Mouse (Mus musculus): ENCODE data around the gene Lrmp.
A peak's percentile ranks its signal among the peaks of the same experiment; 100 is the strongest.

Lrmp gene

GRCm38 (mm10) chr6:145135804-145136203 lies 20.4 kb downstream of the Lrmp start:
- no peak for DNase-seq (ENCODE audit: inconsistent age in 2 of 2, low spot score in 1 of 2)

DNA sequence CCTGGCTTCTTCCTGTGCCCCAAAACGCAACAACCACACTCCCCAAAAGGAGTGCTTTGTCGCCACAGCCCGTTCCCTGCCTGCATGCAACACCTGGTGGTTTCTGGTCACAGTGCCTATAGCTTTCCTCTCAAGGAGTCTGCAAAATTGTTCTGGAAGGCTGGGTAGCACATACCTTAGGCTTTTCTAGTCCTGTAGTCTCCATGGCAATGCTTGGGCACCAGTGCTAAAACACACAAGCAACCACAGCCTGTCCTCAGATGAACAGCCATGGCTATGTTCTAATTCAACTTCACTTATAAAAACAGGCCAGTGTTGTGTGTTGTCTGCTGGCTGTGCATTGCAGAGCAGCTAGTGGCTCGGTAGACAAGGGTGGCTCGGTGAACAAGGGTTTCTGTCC lies 21.4 kb downstream of the Lrmp start:
- no peak for DNase-seq (ENCODE audit: inconsistent age in 2 of 2, low spot score in 1 of 2)

GRCm38 (mm10) chr6:145139236-145139635 lies 23.8 kb downstream of the Lrmp start:
- DNase-seq (ENCODE audit: inconsistent age in 2 of 2, low spot score in 1 of 2), result no peak

DNA sequence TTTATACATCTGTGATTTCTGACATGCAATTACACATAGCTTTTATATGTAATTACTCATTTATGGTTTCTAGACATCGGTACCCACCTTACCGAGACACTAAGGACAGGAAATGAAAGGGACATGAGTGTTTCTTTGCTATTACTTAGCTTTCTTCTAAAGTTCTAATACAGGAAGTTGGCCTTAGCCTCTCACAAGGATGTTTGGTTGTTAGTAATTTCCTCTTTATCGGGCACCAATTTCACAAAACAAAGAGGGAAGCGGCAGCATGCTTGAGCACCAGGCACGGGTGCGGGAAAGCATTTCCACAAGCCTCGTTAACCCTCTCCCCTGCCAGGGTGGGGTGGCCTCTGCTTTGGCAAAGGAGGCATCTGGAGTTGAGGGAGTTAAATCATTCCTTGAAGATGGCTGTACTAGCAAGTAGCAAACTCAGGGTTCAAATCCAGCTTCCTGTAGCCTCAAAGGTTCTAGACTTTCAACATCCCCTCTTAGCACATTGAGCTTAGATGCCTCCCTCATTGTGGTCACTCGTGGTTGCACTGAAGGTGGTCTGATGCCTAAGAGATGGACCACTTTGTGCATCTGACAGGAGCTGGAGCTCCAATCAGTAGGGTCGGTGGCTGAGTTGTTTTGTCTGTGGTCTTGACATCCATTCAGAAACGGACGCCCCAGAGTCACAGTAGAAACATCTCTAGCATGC lies 24.5 kb downstream of the Lrmp start:
- DNase-seq (ENCODE audit: inconsistent age in 2 of 2, low spot score in 1 of 2), result peak in 1 of 2 experiments; percentile 31

DNA sequence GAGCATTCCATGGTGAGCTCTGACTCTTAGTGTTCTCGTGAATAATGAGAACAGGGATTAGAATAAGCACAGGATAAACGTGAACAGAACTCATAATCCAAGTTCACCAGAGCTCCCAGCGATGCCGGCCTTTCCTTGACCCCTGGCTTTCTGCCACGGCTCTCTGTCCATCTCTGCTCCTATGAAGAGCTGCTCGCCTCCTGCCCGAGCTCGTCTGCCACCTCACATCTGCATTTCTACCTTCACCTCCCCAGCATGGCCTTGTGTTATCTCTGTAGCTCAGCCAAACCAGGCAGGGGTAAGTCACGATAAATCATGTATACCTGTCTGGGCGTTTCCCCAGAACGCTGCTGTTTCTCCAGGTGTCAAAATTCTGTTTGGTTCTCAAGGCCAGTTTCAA lies 25.3 kb downstream of the Lrmp start:
- peak; percentile 44 to 68 for DNase-seq (ENCODE audit: inconsistent age in 2 of 2, low spot score in 1 of 2)

- DNase-seq (ENCODE audit: inconsistent age in 2 of 2, low spot score in 1 of 2), result no peak
These were observed 26.4 kb downstream of the Lrmp start for GRCm38 (mm10) chr6:145141827-145142226.

GRCm38 (mm10) chr6:145145173-145145572 lies 29.7 kb downstream of the Lrmp start:
- DNase-seq (ENCODE audit: inconsistent age in 2 of 2, low spot score in 1 of 2), result no peak

GRCm38 (mm10) chr6:145147716-145148115 lies 32.3 kb downstream of the Lrmp start:
- DNase-seq (ENCODE audit: inconsistent age in 2 of 2, low spot score in 1 of 2), result no peak

GRCm38 (mm10) chr6:145149054-145149453 lies 33.6 kb downstream of the Lrmp start:
- DNase-seq (ENCODE audit: inconsistent age in 2 of 2, low spot score in 1 of 2), result no peak

- no peak for DNase-seq (ENCODE audit: inconsistent age in 2 of 2, low spot score in 1 of 2)
These were observed 43.2 kb downstream of the Lrmp start for GRCm38 (mm10) chr6:145158619-145159018.

GRCm38 (mm10) chr6:145160581-145160980 lies 45.1 kb downstream of the Lrmp start:
- no peak for DNase-seq (ENCODE audit: inconsistent age in 2 of 2, low spot score in 1 of 2)

- DNase-seq (ENCODE audit: inconsistent age in 2 of 2, low spot score in 1 of 2), result no peak
These were observed 56.6 kb downstream of the Lrmp start for GRCm38 (mm10) chr6:145171892-145172606.

DNA sequence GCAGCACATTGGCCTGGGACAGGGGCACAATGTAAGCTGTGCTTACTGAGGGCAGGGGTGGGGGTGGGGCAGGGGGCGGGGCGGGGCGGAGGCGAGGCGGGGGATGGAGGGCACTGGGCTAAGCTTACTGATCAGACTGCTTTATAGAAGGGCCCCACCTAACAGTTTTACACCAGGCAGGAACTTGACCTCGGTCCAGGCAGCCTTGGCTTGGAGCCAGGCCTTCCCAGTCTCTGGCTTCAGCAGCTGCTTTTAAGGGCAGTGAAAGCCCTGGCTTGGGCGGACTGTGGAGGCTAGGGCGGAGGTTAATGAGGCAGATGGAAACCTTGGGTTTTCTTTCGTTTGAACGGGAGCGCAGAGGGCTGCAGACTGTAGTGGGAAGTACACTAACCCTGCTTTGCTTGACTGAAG lies 58.3 kb downstream of the Lrmp start:
- DNase-seq (ENCODE audit: inconsistent age in 2 of 2, low spot score in 1 of 2), result peak; percentile 89 to 95

DNA sequence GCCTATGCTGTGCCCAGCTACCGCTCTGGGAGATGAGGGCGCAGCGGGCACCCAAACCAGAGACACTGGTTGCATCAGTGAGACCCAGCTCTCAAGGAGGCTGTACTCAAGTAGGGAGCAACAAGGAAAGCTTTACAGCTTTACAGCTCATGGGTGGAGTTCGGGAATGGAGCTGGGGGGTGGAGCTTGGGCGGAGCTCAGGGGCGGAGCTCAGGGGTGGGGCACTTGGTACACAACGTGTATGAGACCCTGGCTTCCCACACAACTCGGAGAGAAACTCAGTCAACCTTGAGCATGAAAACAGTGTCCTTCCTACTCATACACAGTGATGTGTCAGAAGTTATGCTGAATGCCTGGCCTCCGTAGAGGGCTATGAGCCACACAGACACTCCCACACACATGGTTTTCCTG lies 60.1 kb downstream of the Lrmp start:
- DNase-seq (ENCODE audit: inconsistent age in 2 of 2, low spot score in 1 of 2), result peak; percentile 71 to 84

DNA sequence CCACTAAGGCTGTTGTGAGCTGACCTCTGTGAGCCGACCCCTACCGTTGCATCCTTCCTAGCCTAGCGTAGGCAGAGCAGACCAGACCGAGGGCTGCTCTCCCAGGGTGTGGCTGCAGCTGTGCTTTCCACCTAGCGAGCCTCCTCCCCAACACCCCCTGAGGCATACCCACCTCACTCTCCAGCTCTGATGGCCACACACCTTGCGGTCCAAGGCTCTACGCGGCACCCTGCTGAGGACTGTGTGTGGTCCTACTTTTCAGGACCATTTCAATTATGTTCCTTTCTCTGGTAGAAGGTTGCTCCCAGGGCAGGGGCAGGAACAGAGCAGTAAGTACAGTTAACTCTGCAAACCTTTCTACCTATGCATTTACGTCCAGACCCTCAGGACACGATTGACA lies 61.0 kb downstream of the Lrmp start:
- DNase-seq (ENCODE audit: inconsistent age in 2 of 2, low spot score in 1 of 2), result no peak

- DNase-seq (ENCODE audit: inconsistent age in 2 of 2, low spot score in 1 of 2), result peak; percentile 42 to 79
These were observed 64.2 kb downstream of the Lrmp start for GRCm38 (mm10) chr6:145179665-145180064.

DNA sequence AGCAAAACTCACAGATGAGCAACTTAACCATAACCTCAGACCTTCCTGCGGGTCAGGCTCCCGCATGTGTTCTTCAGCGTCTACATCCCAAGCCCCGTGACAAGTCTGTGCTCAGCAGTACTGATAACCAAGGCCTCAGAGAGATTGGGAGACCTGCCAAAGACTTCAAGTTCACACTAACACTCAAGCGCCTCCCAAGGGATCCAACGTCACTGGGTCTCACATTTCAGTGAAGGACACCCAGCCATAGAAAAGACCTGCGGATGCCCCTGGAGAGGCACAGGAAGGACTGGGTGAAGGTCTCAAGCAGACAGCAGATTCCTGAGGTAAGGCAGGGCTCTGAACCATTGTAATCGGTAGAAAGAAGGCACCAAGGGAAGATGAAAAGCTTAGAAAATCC lies 66.6 kb downstream of the Lrmp start:
- DNase-seq (ENCODE audit: inconsistent age in 2 of 2, low spot score in 1 of 2), result peak; percentile 79 to 93

DNA sequence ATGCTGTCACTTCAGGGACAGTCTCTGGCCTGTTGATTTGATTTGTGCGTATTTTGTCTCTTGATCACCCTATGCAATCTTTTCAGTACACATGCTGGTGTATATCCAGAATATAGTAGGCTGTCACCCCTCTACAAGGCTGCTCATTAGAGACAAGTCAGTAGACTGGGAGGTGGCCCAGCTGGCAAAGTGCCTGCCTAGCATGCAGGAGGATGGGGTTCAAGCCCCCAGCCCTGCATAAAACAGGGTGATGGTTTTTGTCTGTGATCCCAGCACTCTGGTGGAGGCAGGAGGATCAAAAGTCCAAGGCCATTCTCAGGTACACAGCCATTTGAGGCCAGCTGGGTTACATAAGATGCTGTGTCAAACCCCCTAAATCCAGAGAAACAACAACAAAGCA lies 70.6 kb downstream of the Lrmp start:
- no peak for DNase-seq (ENCODE audit: inconsistent age in 2 of 2, low spot score in 1 of 2)

DNA sequence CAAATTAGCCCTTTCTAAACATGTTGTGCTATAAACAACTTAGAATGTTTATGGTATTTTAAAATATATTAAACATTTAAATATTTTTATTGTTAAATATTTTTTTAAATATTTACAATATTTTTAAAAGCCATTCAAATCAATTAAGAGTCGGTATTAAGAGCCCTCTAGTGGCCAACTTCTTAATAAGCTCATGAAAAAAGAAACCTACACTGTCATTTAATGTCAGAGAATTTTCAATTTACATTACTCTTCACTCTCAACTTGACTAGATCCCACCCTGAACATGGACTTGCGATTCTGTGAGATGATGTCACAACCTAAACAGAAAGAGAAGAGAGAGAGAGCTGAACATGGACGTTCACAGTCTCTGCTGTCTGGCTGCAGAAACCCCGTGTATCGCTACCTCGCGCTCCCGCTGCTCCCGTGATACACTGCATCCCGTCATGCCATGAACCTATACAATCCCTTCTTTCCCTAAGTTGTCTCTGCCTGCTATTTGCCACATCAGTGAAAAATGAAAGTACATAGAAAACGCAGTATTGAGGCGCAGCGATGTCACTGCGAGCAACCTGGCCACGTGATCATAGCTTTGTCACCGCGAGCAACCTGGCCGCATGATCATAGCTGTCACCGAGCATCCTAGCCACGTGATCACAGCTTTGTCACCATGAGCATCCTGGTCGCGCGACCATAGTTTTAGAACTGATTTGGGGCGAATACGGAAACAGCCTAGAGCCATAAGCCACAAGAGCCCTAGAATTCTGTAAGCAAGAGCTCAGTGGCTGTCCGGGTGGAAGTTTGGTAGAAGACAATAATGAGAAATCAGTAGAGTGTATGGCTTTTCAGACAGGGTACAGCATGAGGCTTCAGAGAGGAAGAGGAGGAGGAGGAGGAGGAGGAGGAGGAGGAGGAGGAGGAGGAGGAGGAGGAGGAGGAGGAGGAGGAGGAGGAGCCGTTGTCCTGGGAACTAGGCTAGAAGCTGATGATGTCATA lies 71.9 kb downstream of the Lrmp start:
- DNase-seq (ENCODE audit: inconsistent age in 2 of 2, low spot score in 1 of 2), result peak; percentile 23 to 77

DNA sequence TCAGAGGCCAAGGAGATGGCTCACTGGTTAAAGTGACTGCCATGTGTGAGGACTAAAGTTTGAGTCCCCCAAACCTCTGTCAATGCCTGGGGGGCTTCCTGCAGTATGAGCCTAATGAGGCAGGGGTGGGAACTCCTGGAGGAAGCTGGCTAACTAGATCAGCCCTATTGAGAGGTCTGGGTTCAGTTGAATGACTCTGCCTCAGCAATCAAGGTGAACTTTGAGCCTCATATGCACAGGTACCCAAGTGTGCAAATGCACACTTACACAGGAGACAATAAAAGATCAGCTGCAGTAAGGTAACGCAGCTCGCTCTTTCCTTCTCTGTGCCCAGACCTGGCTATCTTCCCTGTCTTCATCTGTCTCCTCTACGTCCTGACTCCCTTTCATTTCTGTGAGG lies 77.6 kb downstream of the Lrmp start:
- no peak for DNase-seq (ENCODE audit: inconsistent age in 2 of 2, low spot score in 1 of 2)

- DNase-seq (ENCODE audit: inconsistent age in 2 of 2, low spot score in 1 of 2), result no peak
These were observed 78.0 kb downstream of the Lrmp start for GRCm38 (mm10) chr6:145193446-145193845.

Data from adrenal gland, adult (tissue).